Mouse (Mus musculus): Measurements from ENCODE around the gene Mdm2.

DNA sequence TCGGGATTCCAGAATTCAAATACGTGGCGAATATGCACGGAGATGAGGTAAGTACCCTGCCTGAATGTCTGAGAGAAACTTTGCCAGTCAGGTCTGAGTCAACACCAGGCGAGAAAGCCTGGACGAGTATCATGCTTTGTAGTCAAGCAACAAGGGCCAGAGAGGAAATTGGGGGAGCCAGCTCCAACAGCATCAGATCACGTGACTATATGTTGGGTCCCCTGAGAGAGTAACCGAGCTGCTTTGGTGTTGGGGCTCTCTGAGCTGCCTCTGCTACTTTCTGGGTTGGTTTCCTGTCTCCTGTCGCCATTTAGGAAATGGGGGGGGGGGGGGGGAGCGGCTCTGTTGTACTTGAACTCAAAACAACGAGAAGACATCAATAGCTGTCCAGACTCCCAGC, 50.7 kb downstream of the Mdm2 start:
- no peak for TF ChIP-seq POLR2A (IDR thresholded peaks at IDR 0.05; ENCODE audit: extremely low read depth, insufficient read depth, low read length)
- TF ChIP-seq CTCF (IDR thresholded peaks at IDR 0.05; ENCODE audit: low read depth, low read length) = no peak
